7 mouse cellular contexts compared by ENCODE assay signal in genomic region chr10:120366173-120366592, GRCm38 (mm10).
DNase-seq lines count a peak whose midpoint lies in the region; ATAC-seq lines count a peak whose summit lies in the region.
"Not testable (repeated sequence)": the region's sequence is repeated elsewhere in the genome, so short reads cannot be mapped to it uniquely, and the experiment has no call there.

No protein-coding gene starts in this region.

- 0 out of 2 replicates have a peak overlapping the region, but pooled peaks have one; percentile 1 for H3K9ac ChIP-seq in intestine, embryonic 14.5 days (ENCODE audit: low read length)
- H3K9ac ChIP-seq in liver, embryonic 12.5 days; midbrain, embryonic 11.5 days (ENCODE audit: low read length); stomach, embryonic 14.5 days (replicated peaks; ENCODE audit: low read depth, low read length): not testable (repeated sequence)

- WGBS in embryonic facial prominence, embryonic 10.5 days = 79% methylated on average over 3 of the region's 3 CpGs
- 91% methylated on average over 3 of the region's 3 CpGs for WGBS in forebrain, embryonic 10.5 days
- 72% methylated on average over 3 of the region's 3 CpGs for WGBS in intestine, embryonic 14.5 days
- 90% methylated on average over 3 of the region's 3 CpGs for WGBS in limb, embryonic 10.5 days
- WGBS in liver, embryonic 12.5 days (ENCODE audit: insufficient replicate concordance) = 71% methylated on average over 3 of the region's 3 CpGs
- WGBS in midbrain, embryonic 11.5 days = 82% methylated on average over 3 of the region's 3 CpGs
- 78% methylated on average over 3 of the region's 3 CpGs for WGBS in stomach, embryonic 14.5 days

- H3K4me2 ChIP-seq in intestine, embryonic 14.5 days (ENCODE audit: low read length) = peak overlapping the region; percentile 29
- peak overlapping the region; percentile 69; the same call in 1 of the 2 replicates for H3K4me2 ChIP-seq in liver, embryonic 12.5 days
- not testable (repeated sequence) for H3K4me2 ChIP-seq in midbrain, embryonic 11.5 days
- peak overlapping the region; percentile 3; the same call in 1 of the 2 replicates for H3K4me2 ChIP-seq in stomach, embryonic 14.5 days (replicated peaks; ENCODE audit: low read depth, low read length)

- not testable (repeated sequence) for ATAC-seq in intestine, embryonic 14.5 days (replicated peaks; ENCODE audit: low FRiP score, low TSS enrichment, low read depth); liver, embryonic 12.5 days; midbrain, embryonic 11.5 days (ENCODE audit: low FRiP score); stomach, embryonic 14.5 days (ENCODE audit: insufficient number of reproducible peaks, insufficient read depth, low FRiP score, low read depth)

- not testable (repeated sequence) for H3K27me3 ChIP-seq in embryonic facial prominence, embryonic 10.5 days (replicated peaks; ENCODE audit: low read depth, poor library complexity, severe bottlenecking); forebrain, embryonic 10.5 days (ENCODE audit: poor library complexity, severe bottlenecking); intestine, embryonic 14.5 days (replicated peaks; ENCODE audit: control insufficient read depth, insufficient read depth, low read length); limb, embryonic 10.5 days (ENCODE audit: low read depth, poor library complexity, severe bottlenecking); liver, embryonic 12.5 days (replicated peaks); midbrain, embryonic 11.5 days (ENCODE audit: control insufficient read depth, insufficient read depth, low read length); stomach, embryonic 14.5 days (ENCODE audit: control insufficient read depth, insufficient read depth, low read length)

- DNase-seq in embryonic facial prominence, embryonic 10.5 days (ENCODE audit: low spot score); forebrain, embryonic 10.5 days (ENCODE audit: extremely low spot score, low spot score); intestine, embryonic 14.5 days (ENCODE audit: low spot score); limb, embryonic 10.5 days (ENCODE audit: low spot score): not testable (repeated sequence)
- DNase-seq in midbrain, embryonic 11.5 days (ENCODE audit: low spot score, missing footprints) = peak; percentile 71

- H3K4me3 ChIP-seq in embryonic facial prominence, embryonic 10.5 days; forebrain, embryonic 10.5 days; intestine, embryonic 14.5 days (ENCODE audit: low read depth, low read length); limb, embryonic 10.5 days; liver, embryonic 12.5 days; midbrain, embryonic 11.5 days (ENCODE audit: low read depth, low read length); stomach, embryonic 14.5 days (ENCODE audit: low read depth, low read length): not testable (repeated sequence)

- H3K27ac ChIP-seq in embryonic facial prominence, embryonic 10.5 days (replicated peaks) = peak overlapping the region; percentile 79
- peak overlapping the region; percentile 69; the same call in 1 of the 2 replicates for H3K27ac ChIP-seq in forebrain, embryonic 10.5 days
- peak overlapping the region; percentile 86 for H3K27ac ChIP-seq in intestine, embryonic 14.5 days (ENCODE audit: low read depth)
- peak overlapping the region; percentile 78 for H3K27ac ChIP-seq in limb, embryonic 10.5 days
- H3K27ac ChIP-seq in liver, embryonic 12.5 days = peak overlapping the region; percentile 55; the same call in 1 of the 2 replicates
- not testable (repeated sequence) for H3K27ac ChIP-seq in midbrain, embryonic 11.5 days (ENCODE audit: low read depth, low read length)
- H3K27ac ChIP-seq in stomach, embryonic 14.5 days (ENCODE audit: low read length) = peak overlapping the region; percentile 35

- H3K36me3 ChIP-seq in embryonic facial prominence, embryonic 10.5 days (replicated peaks) = peaks cover 76% of the 10 kb centered on the region
- peaks cover 90% of the 10 kb centered on the region for H3K36me3 ChIP-seq in forebrain, embryonic 10.5 days (replicated peaks)
- peaks cover 16% of the 10 kb centered on the region for H3K36me3 ChIP-seq in intestine, embryonic 14.5 days (ENCODE audit: control insufficient read depth, insufficient read depth, low read length)
- H3K36me3 ChIP-seq in limb, embryonic 10.5 days = peaks cover 83% of the 10 kb centered on the region
- H3K36me3 ChIP-seq in liver, embryonic 12.5 days = peaks cover 37% of the 10 kb centered on the region
- not testable (repeated sequence) for H3K36me3 ChIP-seq in midbrain, embryonic 11.5 days (ENCODE audit: control insufficient read depth, insufficient read depth, low read length)
- peaks cover 10% of the 10 kb centered on the region for H3K36me3 ChIP-seq in stomach, embryonic 14.5 days (ENCODE audit: control insufficient read depth, insufficient read depth, low read length)

- H3K9me3 ChIP-seq in embryonic facial prominence, embryonic 10.5 days; forebrain, embryonic 10.5 days; intestine, embryonic 14.5 days (ENCODE audit: control insufficient read depth, low read length); limb, embryonic 10.5 days (replicated peaks); liver, embryonic 12.5 days (replicated peaks); midbrain, embryonic 11.5 days (ENCODE audit: control insufficient read depth, low read length); stomach, embryonic 14.5 days (ENCODE audit: control insufficient read depth, low read depth, low read length): not testable (repeated sequence)

- peaks cover 65% of the 10 kb centered on the region for H3K4me1 ChIP-seq in embryonic facial prominence, embryonic 10.5 days
- H3K4me1 ChIP-seq in forebrain, embryonic 10.5 days = peaks cover 54% of the 10 kb centered on the region
- peaks cover 55% of the 10 kb centered on the region for H3K4me1 ChIP-seq in intestine, embryonic 14.5 days (replicated peaks; ENCODE audit: control insufficient read depth, insufficient read depth, low read length)
- peaks cover 72% of the 10 kb centered on the region for H3K4me1 ChIP-seq in limb, embryonic 10.5 days
- H3K4me1 ChIP-seq in liver, embryonic 12.5 days = peaks cover 39% of the 10 kb centered on the region
- H3K4me1 ChIP-seq in midbrain, embryonic 11.5 days (ENCODE audit: control insufficient read depth, insufficient read depth, low read length) = not testable (repeated sequence)
- H3K4me1 ChIP-seq in stomach, embryonic 14.5 days (ENCODE audit: control insufficient read depth, insufficient read depth, low read length) = peaks cover 36% of the 10 kb centered on the region
